ENCODE assay signal across 8 mouse cellular contexts in genomic region chr11:110537602-110538001, GRCm38 (mm10).
DNase-seq lines count a peak whose midpoint lies in the region; ATAC-seq and TF ChIP-seq lines count a peak whose summit lies in the region.

No protein-coding gene starts in this region.

- no peak for TF ChIP-seq POLR2A in bone marrow, adult 2 months (IDR thresholded peaks at IDR 0.05; ENCODE audit: borderline replicate concordance, control insufficient read depth, low read depth, low read length)

- H3K4me3 ChIP-seq in bone marrow, adult 2 months (replicated peaks; ENCODE audit: control insufficient read depth, low read depth, low read length) = peak overlapping the region; percentile 50
- H3K4me3 ChIP-seq in embryonic facial prominence, embryonic 14.5 days (ENCODE audit: low read depth, low read length) = peak overlapping the region; percentile 6; the same call in 1 of the 2 replicates
- no peak overlapping the region for H3K4me3 ChIP-seq in kidney, embryonic 14.5 days (ENCODE audit: low read length)
- peak overlapping the region; percentile 16; the same call in 1 of the 2 replicates for H3K4me3 ChIP-seq in limb, embryonic 15.5 days
- no peak overlapping the region for H3K4me3 ChIP-seq in midbrain, postnatal 0 days (ENCODE audit: low read depth, low read length)

- peak; percentile 55 for TF ChIP-seq CTCF in bone marrow, adult 2 months (IDR thresholded peaks at IDR 0.05; ENCODE audit: control insufficient read depth, insufficient read depth, low read length)
- peak; percentile 94 for TF ChIP-seq CTCF in midbrain, postnatal 0 days (IDR thresholded peaks at IDR 0.05)

- H3K9ac ChIP-seq in embryonic facial prominence, embryonic 14.5 days (ENCODE audit: low read depth, low read length) = no peak overlapping the region
- no peak overlapping the region for H3K9ac ChIP-seq in kidney, embryonic 14.5 days (ENCODE audit: low read depth, low read length)
- no peak overlapping the region for H3K9ac ChIP-seq in limb, embryonic 15.5 days
- no peak overlapping the region for H3K9ac ChIP-seq in midbrain, postnatal 0 days (replicated peaks; ENCODE audit: low read length, poor library complexity, severe bottlenecking)

- ATAC-seq in embryonic facial prominence, embryonic 14.5 days (ENCODE audit: low read depth) = peak; percentile 47; the same call in 1 of the 2 replicates
- peak; percentile 46 for ATAC-seq in kidney, embryonic 14.5 days (ENCODE audit: low FRiP score, low TSS enrichment)
- no peak for ATAC-seq in limb, embryonic 15.5 days (ENCODE audit: insufficient number of reproducible peaks, low FRiP score, low TSS enrichment, low read depth)
- no peak for ATAC-seq in midbrain, postnatal 0 days (ENCODE audit: low FRiP score)

- WGBS in bone marrow, adult 2 months = 2% methylated on average over 15 of the region's 15 CpGs
- WGBS in embryonic facial prominence, embryonic 14.5 days = 7% methylated on average over 15 of the region's 15 CpGs
- 10% methylated on average over 15 of the region's 15 CpGs for WGBS in kidney, embryonic 14.5 days
- WGBS in limb, embryonic 15.5 days = 6% methylated on average over 15 of the region's 15 CpGs
- 8% methylated on average over 15 of the region's 15 CpGs for WGBS in midbrain, postnatal 0 days

- H3K4me1 ChIP-seq in bone marrow, adult 2 months (ENCODE audit: control insufficient read depth, insufficient read depth, low read length) = peaks cover 5% of the 10 kb centered on the region
- H3K4me1 ChIP-seq in embryonic facial prominence, embryonic 14.5 days (ENCODE audit: control insufficient read depth, insufficient read depth, low read length) = peaks cover 2% of the 10 kb centered on the region; the same call in 1 of the 2 replicates
- no peaks in the 10 kb centered on the region for H3K4me1 ChIP-seq in kidney, embryonic 14.5 days (ENCODE audit: control insufficient read depth, insufficient read depth, low read length)
- peaks cover 4% of the 10 kb centered on the region; the same call in 1 of the 2 replicates for H3K4me1 ChIP-seq in limb, embryonic 15.5 days
- no peaks in the 10 kb centered on the region for H3K4me1 ChIP-seq in midbrain, postnatal 0 days (ENCODE audit: insufficient read depth, low read length)

- H3K4me2 ChIP-seq in embryonic facial prominence, embryonic 14.5 days (ENCODE audit: low read depth, low read length) = peak overlapping the region; percentile 49
- peak overlapping the region; percentile 15; the same call in 1 of the 2 replicates for H3K4me2 ChIP-seq in kidney, embryonic 14.5 days (replicated peaks; ENCODE audit: low read depth, low read length)
- H3K4me2 ChIP-seq in limb, embryonic 15.5 days = peak overlapping the region; percentile 44
- H3K4me2 ChIP-seq in midbrain, postnatal 0 days (ENCODE audit: low read depth, low read length, poor library complexity, severe bottlenecking) = peak overlapping the region; percentile 29; the same call in 1 of the 2 replicates

- no peak overlapping the region; the same call in 1 of the 2 replicates for H3K27ac ChIP-seq in bone marrow, adult 2 months (ENCODE audit: control insufficient read depth, insufficient read depth, low read depth, low read length, poor library complexity)
- H3K27ac ChIP-seq in embryonic facial prominence, embryonic 14.5 days (replicated peaks; ENCODE audit: low read depth, low read length) = no peak overlapping the region
- no peak overlapping the region for H3K27ac ChIP-seq in kidney, embryonic 14.5 days (ENCODE audit: low read depth, low read length)
- no peak overlapping the region for H3K27ac ChIP-seq in limb, embryonic 15.5 days
- no peak overlapping the region for H3K27ac ChIP-seq in midbrain, postnatal 0 days (ENCODE audit: low read depth, low read length)

- no peaks in the 10 kb centered on the region for H3K36me3 ChIP-seq in embryonic facial prominence, embryonic 14.5 days (ENCODE audit: control insufficient read depth, insufficient read depth, low read length)
- H3K36me3 ChIP-seq in kidney, embryonic 14.5 days (ENCODE audit: control insufficient read depth, insufficient read depth, low read length) = no peaks in the 10 kb centered on the region
- H3K36me3 ChIP-seq in limb, embryonic 15.5 days = no peaks in the 10 kb centered on the region
- H3K36me3 ChIP-seq in midbrain, postnatal 0 days (ENCODE audit: insufficient read depth, low read length) = no peaks in the 10 kb centered on the region

- 0 out of 2 replicates have a peak, but pooled peaks cover 5% of the 10 kb centered on the region for H3K9me3 ChIP-seq in embryonic facial prominence, embryonic 14.5 days (ENCODE audit: control insufficient read depth, low read length)
- H3K9me3 ChIP-seq in kidney, embryonic 14.5 days (ENCODE audit: control insufficient read depth, low read length) = 0 out of 2 replicates have a peak, but pooled peaks cover 3% of the 10 kb centered on the region
- no peaks in the 10 kb centered on the region for H3K9me3 ChIP-seq in limb, embryonic 15.5 days
- H3K9me3 ChIP-seq in midbrain, postnatal 0 days (ENCODE audit: low read length) = no peaks in the 10 kb centered on the region

- H3K27me3 ChIP-seq in embryonic facial prominence, embryonic 14.5 days (replicated peaks; ENCODE audit: control insufficient read depth, insufficient read depth, low read length) = no peaks in the 10 kb centered on the region
- no peaks in the 10 kb centered on the region for H3K27me3 ChIP-seq in kidney, embryonic 14.5 days (ENCODE audit: control insufficient read depth, insufficient read depth, low read length)
- H3K27me3 ChIP-seq in limb, embryonic 15.5 days = no peaks in the 10 kb centered on the region
- H3K27me3 ChIP-seq in midbrain, postnatal 0 days (ENCODE audit: insufficient read depth, low read length) = no peaks in the 10 kb centered on the region

- peak; percentile 86 for DNase-seq in 3T3-L1 (ENCODE audit: low read depth, low spot score)
- DNase-seq in embryonic facial prominence, embryonic 14.5 days (ENCODE audit: low spot score) = peak; percentile 83
- DNase-seq in heart, adult 9 months (ENCODE audit: low spot score in 2 of 2) = peak; percentile 30 to 69
- peak; percentile 89 for DNase-seq in midbrain, postnatal 0 days (ENCODE audit: low spot score)
- DNase-seq in spleen, postnatal 36 days (ENCODE audit: low spot score in 2 of 2) = peak; percentile 23 to 49

Comparison
In these comparisons a context has a peak if more than half of its experiments do, and no peak if none do; other contexts are left out.
1. DNase-seq: peak in every context shown above with its lines; median percentile 89 in midbrain, postnatal 0 days; 86 in 3T3-L1; 83 in embryonic facial prominence, embryonic 14.5 days; 50 in heart, adult 9 months; 36 in spleen, postnatal 36 days.
2. H3K4me3 ChIP-seq: peak in bone marrow, adult 2 months (single experiment), embryonic facial prominence, embryonic 14.5 days (single experiment) and limb, embryonic 15.5 days (single experiment); none in kidney, embryonic 14.5 days (single experiment) and midbrain, postnatal 0 days (single experiment).
3. ATAC-seq: peak in embryonic facial prominence, embryonic 14.5 days (single experiment) and kidney, embryonic 14.5 days (single experiment); none in limb, embryonic 15.5 days (single experiment) and midbrain, postnatal 0 days (single experiment).
4. Peak in every context shown above with its lines, with median percentiles within 50 percentile points of each other: H3K4me2 ChIP-seq.